Mouse (Mus musculus) embryonic fibroblast, embryonic 13.5 days (primary cell): ENCODE measurements around the gene Vpreb3.

ENCODE experiments used
- CTCF ChIP-seq: IDR thresholded peaks from 2 replicates; pipeline ENCODE4 v1.5.1; 2011; ENCODE audit warnings: mild to moderate bottlenecking, control low read depth, low read length, moderate library complexity, borderline replicate concordance; ENCODE audit not compliant: insufficient read depth
- POLR2A ChIP-seq: IDR thresholded peaks from 2 replicates; pipeline ENCODE4 v1.6.1; 2011; ENCODE audit warnings: low read depth, mild to moderate bottlenecking, control low read depth, low read length, moderate library complexity

GRCm38 (mm10) chr10:75895730-75896129 is 47.1 kb upstream of the Vpreb3 start:
- TF ChIP-seq POLR2A: no peak
- TF ChIP-seq CTCF: no peak
